Mouse (Mus musculus): ENCODE results near the gene Spag17.
"Not testable (repeated sequence)": the region's sequence is repeated elsewhere in the genome, so short reads cannot be mapped to it uniquely, and the experiment has no call there.

Spag17 gene

DNA sequence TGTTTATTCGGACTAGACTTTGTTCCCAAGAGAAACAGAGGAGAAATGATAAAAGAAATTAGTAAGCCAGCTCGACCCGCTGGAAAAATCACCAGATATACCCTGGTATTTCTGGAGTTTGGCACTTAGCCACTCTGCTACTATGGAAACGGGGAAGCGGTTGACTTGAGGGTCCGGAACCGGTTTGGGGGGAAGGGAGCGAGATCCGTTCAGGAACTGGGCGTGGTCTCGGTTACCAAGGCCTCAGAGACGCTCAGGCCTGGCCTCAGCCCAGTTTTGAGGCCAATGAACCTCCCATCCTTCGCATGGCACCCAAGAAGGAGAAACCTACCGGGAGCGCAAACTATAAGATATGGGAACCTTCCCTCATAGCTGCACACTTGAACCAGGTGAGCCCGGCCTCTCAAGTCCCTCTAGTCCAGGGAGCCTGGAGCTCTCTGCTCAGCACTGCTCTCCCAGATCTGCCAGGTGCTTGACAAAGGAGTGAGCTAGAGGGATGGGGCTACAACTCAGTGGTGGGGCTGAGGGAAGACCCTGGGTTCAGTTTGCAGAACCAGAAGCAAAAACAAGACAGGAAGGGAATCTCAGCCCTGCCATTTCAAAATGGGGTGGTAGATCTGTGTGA, at the start of gene Spag17:
Spag17 (plus strand) TSS at position 220 of the 625 bp plus-strand sequence.
- peak; percentile 59 to 64 for DNase-seq (ENCODE audit: low spot score in 2 of 2)

GRCm38 (mm10) chr3:99842333-99842732, 42.9 kb upstream of the Spag17 start:
- DNase-seq (ENCODE audit: low spot score in 2 of 2) = no peak

- no peak for DNase-seq (ENCODE audit: low spot score in 2 of 2)
Observed at GRCm38 (mm10) chr3:99842808-99843207, 42.4 kb upstream of the Spag17 start.

GRCm38 (mm10) chr3:99843233-99843632, 42.0 kb upstream of the Spag17 start:
- DNase-seq (ENCODE audit: low spot score in 2 of 2) = no peak

- DNase-seq (ENCODE audit: low spot score in 2 of 2) = no peak
Observed at GRCm38 (mm10) chr3:99850926-99851325, 34.3 kb upstream of the Spag17 start.

DNA sequence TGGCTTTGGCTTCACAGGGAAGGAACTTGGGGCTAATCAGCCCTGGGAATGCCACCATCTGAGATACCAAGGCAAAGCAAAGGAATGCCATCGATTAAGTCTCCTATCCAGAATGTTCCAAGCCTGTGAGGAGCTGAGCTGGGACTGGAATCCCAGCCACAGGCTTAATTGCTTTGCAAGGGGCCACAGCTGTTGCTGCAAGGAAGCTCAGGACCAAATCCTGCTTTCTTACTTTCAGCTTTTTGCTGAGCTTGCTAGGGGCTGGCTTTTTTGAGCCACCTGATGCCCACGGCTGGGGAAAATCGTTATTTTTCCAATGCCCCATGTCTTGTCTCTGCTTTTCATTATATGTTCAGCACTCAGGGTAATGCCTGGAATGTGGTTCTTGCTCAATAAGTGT, 30.6 kb upstream of the Spag17 start:
- DNase-seq (ENCODE audit: low spot score in 2 of 2) = no peak

DNA sequence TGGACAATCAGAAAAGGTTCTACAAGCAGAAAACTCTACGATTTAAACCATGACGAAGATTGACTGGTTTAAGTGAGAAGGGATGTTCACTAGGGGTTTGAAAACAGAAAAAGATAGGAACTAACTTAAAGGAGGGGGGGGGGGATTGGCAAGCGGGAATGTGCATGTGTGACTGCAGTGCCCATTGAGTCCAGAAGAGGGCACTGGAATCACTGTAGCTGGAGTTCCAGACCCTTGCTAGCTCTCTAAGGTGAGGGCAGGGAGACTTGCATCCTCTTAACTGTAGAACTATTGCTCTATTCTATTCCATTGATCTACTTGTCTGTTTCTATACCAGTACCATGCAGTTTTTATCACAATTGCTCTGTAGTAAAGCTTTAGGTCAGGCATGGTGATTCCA, 26.3 kb upstream of the Spag17 start:
- DNase-seq (ENCODE audit: low spot score in 2 of 2) = no peak

- DNase-seq (ENCODE audit: low spot score in 2 of 2) = no peak
Observed at GRCm38 (mm10) chr3:99864706-99865105, 20.5 kb upstream of the Spag17 start.

DNA sequence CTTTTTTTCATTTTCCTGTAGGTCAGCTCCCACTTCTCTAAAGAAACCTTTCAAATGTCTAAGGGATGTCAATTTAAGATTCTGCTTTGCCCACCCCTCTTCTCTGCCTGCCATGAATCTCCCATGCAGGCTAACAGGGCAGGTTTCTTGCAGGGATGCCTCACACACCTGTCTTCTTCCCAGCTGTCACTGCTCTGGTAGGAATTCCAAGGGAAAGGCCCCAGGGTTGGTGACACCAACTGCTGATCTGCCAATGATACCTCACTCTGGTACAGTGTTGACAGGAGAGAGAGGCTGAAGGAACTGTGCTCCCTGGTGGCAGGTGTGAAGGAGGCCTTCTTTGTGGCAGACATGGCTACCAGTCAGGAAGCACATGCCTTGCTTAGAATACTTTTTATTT, 10.1 kb upstream of the Spag17 start:
- no peak for DNase-seq (ENCODE audit: low spot score in 2 of 2)

GRCm38 (mm10) chr3:99881498-99881897, 3.7 kb upstream of the Spag17 start:
- DNase-seq (ENCODE audit: low spot score in 2 of 2) = no peak

GRCm38 (mm10) chr3:99883988-99884564, 1.1 kb upstream of the Spag17 start:
- no peak for DNase-seq (ENCODE audit: low spot score in 2 of 2)

DNA sequence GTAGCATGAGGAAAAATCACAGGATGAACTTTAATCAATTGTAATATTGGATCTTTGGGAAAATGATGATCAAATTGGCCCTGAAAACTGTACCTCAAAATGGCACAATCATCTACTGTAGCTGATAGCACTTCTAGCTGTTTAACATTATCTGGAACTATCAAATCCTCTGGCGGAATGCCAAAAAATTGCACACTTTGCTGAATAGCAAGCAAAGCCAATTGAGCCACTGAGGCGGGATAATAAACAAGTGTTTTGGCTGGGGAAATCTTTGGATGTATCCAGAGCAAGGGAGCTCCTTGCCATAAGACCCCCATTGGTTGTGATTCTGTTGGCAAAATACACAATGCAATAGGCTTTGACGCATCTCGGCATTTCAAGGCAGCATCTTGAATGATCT, 9.5 kb downstream of the Spag17 start:
- not testable (repeated sequence) for DNase-seq (ENCODE audit: low spot score in 2 of 2)

GRCm38 (mm10) chr3:99913809-99914439, 28.7 kb downstream of the Spag17 start:
- DNase-seq (ENCODE audit: low spot score in 2 of 2) = no peak

DNA sequence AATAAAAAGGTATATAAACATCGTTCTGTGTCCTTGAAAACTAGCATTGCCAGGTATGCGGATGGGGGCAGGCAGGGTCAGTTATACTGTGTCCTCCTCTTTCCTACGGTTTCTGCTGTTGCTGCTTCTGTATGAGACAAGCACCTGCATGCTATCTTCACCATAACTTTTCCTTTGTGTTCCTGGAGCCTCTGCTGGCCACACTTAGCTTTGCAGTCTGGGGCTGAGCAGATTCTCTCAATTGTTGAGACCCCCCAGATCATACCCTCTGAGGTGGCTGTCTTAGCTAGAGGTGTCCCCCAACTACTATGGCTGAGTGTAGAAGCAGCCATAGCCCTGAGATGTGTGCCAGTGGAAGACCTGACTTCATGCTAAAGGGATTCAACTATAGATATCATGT, 37.7 kb downstream of the Spag17 start:
- DNase-seq (ENCODE audit: low spot score in 2 of 2) = no peak

- no peak for DNase-seq (ENCODE audit: low spot score in 2 of 2)
Observed at GRCm38 (mm10) chr3:99930920-99931620, 45.9 kb downstream of the Spag17 start.

- DNase-seq (ENCODE audit: low spot score in 2 of 2) = no peak
Observed at GRCm38 (mm10) chr3:99936159-99936558, 51.0 kb downstream of the Spag17 start.

- peak; percentile 71 to 81 for DNase-seq (ENCODE audit: low spot score in 2 of 2)
Observed at GRCm38 (mm10) chr3:99938611-99939286, 53.5 kb downstream of the Spag17 start.

DNA sequence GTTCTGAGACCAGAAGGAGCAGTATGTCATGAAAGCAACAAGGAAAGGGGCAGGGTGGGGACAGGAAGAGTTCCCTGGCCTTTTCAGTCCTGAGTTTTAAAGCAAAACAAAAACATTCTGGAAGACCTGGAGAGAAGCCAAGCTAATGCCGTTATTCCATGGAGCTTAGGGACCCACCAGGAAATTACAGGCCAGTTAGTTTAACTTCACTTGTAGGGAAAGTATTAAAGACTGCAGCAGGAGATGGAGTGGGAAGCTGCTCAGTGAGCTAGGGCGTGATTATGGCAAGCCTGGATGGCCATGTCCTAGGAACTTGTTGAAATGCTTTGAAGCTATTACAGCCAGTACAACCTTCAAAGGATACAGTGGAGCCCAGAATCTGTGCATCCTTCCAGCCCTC, 60.0 kb downstream of the Spag17 start:
- no peak for DNase-seq (ENCODE audit: low spot score in 2 of 2)

DNA sequence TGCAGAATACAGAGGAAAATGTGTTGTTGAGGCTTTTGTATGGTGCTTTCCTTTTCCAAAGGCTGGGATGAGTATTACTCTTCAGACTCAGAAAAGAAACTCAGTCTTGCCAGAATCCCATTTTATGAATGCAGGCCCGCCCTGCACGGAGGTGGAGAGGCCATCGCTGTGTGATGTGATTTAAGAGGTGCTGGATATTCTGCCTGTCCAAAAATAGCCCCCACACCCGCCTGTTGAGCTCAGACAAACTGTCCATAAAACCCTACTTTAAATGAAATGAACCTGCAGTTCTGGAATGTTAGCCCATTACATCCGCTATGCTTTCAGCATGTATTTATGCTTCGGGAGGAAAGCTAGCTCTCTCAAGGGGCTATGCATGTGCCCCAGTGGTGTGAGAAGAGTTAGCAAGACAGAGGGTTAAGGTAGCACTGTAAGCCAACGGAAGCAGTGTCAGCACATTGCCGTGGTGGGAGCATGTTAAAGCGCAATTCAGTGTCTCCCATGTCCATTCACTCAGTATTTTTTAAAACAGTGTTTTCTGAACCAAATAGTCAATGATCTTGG, 68.9 kb downstream of the Spag17 start:
- DNase-seq (ENCODE audit: low spot score in 2 of 2) = no peak

GRCm38 (mm10) chr3:99956517-99956916, 71.3 kb downstream of the Spag17 start:
- no peak for DNase-seq (ENCODE audit: low spot score in 2 of 2)

GRCm38 (mm10) chr3:99959805-99960485, 74.7 kb downstream of the Spag17 start:
- DNase-seq (ENCODE audit: low spot score in 2 of 2) = no peak

Measured in right cerebral cortex, postnatal 10 days (tissue).